Mouse (Mus musculus): ENCODE data around the gene Gys1. TPM values are rescaled to one million over a fixed set of nuclear protein-coding genes. Genes with fewer than 3 reads are reported as not detected.
"Not testable (repeated sequence)": the region's sequence is repeated elsewhere in the genome, so short reads cannot be mapped to it uniquely, and the experiment has no call there.

The Gys1 gene
- polyA plus RNA-seq (2012; ENCODE audit: insufficient read depth, insufficient read length, low replicate concordance, missing spikeins), result not detected in 2 replicates

DNA sequence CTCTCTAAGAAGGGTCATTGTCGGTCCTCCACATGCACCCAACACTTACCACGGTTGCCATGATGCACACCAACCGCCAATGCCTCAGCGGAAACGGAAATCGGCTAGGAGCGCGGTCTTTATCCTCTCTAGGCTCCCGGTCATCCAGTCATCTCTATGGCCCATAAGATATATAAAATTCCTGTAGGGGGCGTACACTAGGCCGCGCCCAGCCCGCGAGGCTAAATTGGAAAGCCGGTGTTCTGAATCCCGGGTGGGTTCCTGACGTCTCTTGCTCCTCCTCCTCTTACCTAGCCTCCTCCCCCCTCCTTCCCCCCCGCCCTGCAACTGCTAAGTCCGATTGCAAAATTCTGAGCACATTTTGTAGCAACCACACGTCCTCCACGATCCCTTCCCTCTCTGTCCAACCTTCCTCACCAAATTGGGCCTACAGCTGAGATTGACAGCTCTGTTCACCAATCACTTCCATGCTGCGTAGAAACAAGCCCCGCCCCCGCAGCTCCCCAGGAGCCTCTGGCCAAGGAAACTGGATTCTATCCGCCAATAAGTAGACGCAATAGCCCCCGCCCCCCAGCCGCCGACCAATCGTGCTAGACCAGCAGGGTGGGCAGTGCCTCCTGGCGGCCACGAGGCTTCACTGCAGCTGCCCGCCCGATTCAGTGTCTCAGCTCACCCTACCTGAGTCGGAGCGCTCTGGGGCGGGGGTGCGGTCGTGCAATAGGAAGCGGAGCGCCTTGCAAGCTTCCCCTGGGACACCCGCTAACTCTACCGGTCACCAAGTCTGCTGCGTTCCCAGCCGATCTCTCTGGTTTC, at the start of gene Gys1:
TSS of gene Gys1 (plus strand) at position 642 of the 813 bp plus-strand sequence.
- Histone ChIP-seq H3K4me1 (ENCODE audit: control insufficient read depth, insufficient read depth, low read length) (peaks cover 25% of the 10 kb centered on the region), H3K27ac (ENCODE audit: insufficient read depth, low read depth, low read length) (peak within 1 kb of the TSS; percentile 48), H3K4me3 (ENCODE audit: insufficient read depth, low read depth, low read length) (peak within 1 kb of the TSS; percentile 68)
- peak; percentile 82 for TF ChIP-seq CTCF (IDR thresholded peaks at IDR 0.05; ENCODE audit: insufficient read depth, low read depth, low read length)
- TF ChIP-seq POLR2A (IDR thresholded peaks at IDR 0.05; ENCODE audit: insufficient read depth, low read depth, low read length), result 0 out of 2 replicates have a peak, but pooled peaks have one; percentile 49
- under 1% methylated on average over 45 of the region's 45 CpGs for WGBS

DNA sequence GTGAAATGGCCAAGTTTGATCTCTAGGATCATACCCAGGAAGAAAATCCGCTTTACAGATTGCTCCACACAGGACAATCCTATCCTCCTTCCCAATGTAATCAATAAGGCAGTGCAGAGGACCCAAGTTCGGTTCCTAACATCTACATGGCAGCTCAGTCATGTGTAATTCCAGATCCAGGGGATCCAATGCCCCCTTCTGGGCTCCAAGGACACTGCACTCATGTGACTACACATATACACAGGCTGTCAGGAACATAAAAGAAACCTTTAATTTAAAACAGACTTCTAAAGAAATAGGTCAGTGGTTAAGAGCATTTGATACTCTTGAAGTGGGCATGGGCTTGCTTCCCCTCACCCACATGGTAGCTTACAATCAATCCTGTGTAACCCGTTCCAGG, 48.6 kb upstream of the Gys1 start:
- no peak for TF ChIP-seq CTCF (IDR thresholded peaks at IDR 0.05; ENCODE audit: insufficient read depth, low read depth, low read length)
- no peak for TF ChIP-seq POLR2A (IDR thresholded peaks at IDR 0.05; ENCODE audit: insufficient read depth, low read depth, low read length)

DNA sequence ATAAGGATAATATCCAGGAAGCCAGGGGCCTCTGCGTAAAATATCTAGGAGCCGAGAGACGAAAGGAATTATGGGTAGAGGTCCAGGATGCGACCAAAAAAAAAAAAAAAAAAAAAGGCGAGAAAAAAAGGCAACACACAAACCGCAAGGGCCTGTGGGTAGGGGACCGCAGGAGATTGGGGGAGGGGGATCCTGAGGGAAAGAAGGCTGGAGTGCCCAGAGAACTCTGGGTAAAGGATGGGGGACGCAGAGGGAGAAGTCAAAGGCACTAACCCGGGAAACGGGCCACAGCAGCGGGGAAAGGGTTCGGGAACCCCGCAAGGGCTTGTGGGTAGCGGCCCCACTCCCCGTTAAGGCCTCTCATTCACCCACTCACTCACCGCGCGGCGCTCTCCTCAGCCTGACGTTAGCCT, 39.5 kb upstream of the Gys1 start:
- under 1% methylated on average over 20 of the region's 20 CpGs for WGBS
- TF ChIP-seq POLR2A (IDR thresholded peaks at IDR 0.05; ENCODE audit: insufficient read depth, low read depth, low read length), result no peak
- no peak for TF ChIP-seq CTCF (IDR thresholded peaks at IDR 0.05; ENCODE audit: insufficient read depth, low read depth, low read length)
- Histone ChIP-seq H3K27ac (ENCODE audit: insufficient read depth, low read depth, low read length) (peak overlapping the region; percentile 88), H3K4me1 (ENCODE audit: control insufficient read depth, insufficient read depth, low read length) (peaks cover 8% of the 10 kb centered on the region), H3K4me3 (ENCODE audit: insufficient read depth, low read depth, low read length) (peak overlapping the region; percentile 81)

More for the DNA sequence above, 48.6 kb upstream of the Gys1 start:
- 89% methylated on average over 3 of the region's 3 CpGs for WGBS
- H3K4me1 ChIP-seq (ENCODE audit: control insufficient read depth, insufficient read depth, low read length), result no peaks in the 10 kb centered on the region
- no peak overlapping the region for H3K27ac ChIP-seq (ENCODE audit: insufficient read depth, low read depth, low read length)
- H3K4me3 ChIP-seq (ENCODE audit: insufficient read depth, low read depth, low read length), result no peak overlapping the region

DNA sequence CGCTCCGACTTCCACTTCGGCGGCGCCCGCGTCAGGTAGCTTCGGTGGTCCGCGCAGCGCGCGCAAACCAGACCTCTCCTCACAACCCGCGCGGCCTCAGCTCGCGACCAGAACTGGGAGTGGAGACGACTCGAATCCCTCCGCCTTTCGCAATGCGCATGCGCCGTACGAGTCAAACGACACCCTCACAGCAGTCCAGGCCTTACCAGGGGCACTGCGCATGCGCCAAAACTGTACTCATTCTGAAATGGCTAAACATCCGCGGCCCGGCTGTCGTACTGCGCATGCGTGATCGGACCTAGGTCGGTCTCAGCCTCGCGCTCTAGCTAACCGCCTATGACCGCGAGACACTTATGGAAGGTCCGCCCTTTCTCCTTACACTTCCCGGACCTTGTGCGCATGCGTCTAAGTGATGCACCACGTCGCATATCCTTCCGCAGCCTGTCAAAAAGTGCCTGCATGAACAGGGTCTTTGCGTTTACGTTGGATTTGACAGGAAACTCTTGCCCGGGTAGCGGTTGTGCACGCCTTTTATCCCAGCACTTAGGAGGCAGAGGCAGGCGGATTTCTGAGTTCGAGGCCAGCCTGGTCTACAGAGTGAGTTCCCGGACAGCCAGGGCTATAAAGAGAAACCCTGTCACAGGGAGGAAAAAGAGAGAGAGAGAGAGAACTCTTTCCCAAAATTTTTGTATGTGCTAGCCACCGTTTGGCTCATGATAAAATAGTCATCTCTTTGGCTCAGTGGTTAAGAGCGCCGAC, 38.9 kb upstream of the Gys1 start, which contains the start of gene Snrnp70:
TSS of gene Snrnp70 (minus strand) at position 165 of the 759 bp plus-strand sequence.
- TF ChIP-seq POLR2A (IDR thresholded peaks at IDR 0.05; ENCODE audit: insufficient read depth, low read depth, low read length) (peak; percentile 91), CTCF (IDR thresholded peaks at IDR 0.05; ENCODE audit: insufficient read depth, low read depth, low read length) (no peak)
- WGBS, result under 1% methylated on average over 60 of the region's 60 CpGs
- peaks cover 8% of the 10 kb centered on the region for H3K4me1 ChIP-seq (ENCODE audit: control insufficient read depth, insufficient read depth, low read length)
- H3K4me3 ChIP-seq (ENCODE audit: insufficient read depth, low read depth, low read length), result peak within 1 kb of the TSS; percentile 81
- H3K27ac ChIP-seq (ENCODE audit: insufficient read depth, low read depth, low read length), result peak within 1 kb of the TSS; percentile 88

DNA sequence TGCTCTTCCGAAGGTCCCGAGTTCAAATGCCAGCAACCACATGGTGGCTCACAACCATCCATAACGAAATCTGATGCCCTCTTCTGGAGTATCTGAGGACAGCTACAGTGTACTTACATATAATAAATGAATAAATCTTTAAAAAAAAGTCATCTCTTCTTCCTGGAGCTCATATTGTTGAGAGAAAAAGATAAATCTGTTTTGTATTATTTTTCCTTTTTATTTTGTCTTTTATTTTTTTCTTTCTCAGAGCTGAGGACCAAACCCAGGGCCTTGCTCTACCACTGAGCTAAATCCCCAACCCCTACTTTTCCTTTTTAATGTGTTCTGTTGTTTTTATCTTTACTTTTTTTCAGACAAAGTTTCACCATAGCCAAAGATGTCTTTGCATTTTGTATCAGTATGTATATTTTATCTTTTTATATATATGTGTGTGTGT, 38.3 kb upstream of the Gys1 start:
- H3K4me3 ChIP-seq (ENCODE audit: insufficient read depth, low read depth, low read length), result peak overlapping the region; percentile 52
- WGBS, result under 1% methylated on average over 3 of the region's 3 CpGs
- H3K27ac ChIP-seq (ENCODE audit: insufficient read depth, low read depth, low read length), result peak overlapping the region; percentile 70; the same call in 1 of the 2 replicates
- H3K4me1 ChIP-seq (ENCODE audit: control insufficient read depth, insufficient read depth, low read length), result not testable (repeated sequence)

DNA sequence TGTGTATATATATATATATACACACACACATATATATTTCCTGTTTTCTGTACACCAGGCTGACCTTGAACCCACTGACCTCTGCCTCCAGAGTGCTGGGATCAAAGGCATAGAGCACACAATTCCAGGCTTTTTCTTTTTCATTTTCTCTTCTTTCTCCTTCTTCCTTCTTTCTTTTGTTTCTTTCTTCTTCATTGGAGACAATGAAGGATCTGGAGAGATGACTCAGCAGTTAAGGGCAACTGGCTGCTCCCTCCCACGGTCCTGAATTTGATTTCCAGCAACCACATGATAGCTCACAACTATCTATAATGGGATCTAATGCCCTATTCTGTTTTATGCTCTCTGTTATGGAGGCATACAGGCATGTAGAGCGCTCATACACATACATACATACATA, 37.9 kb upstream of the Gys1 start:
- no peak overlapping the region for H3K4me3 ChIP-seq (ENCODE audit: insufficient read depth, low read depth, low read length)
- H3K4me1 ChIP-seq (ENCODE audit: control insufficient read depth, insufficient read depth, low read length), result peaks cover 8% of the 10 kb centered on the region
- TF ChIP-seq POLR2A (IDR thresholded peaks at IDR 0.05; ENCODE audit: insufficient read depth, low read depth, low read length), result no peak
- no peak for TF ChIP-seq CTCF (IDR thresholded peaks at IDR 0.05; ENCODE audit: insufficient read depth, low read depth, low read length)
- H3K27ac ChIP-seq (ENCODE audit: insufficient read depth, low read depth, low read length), result no peak overlapping the region
- 78% methylated on average over 2 of the region's 2 CpGs for WGBS

DNA sequence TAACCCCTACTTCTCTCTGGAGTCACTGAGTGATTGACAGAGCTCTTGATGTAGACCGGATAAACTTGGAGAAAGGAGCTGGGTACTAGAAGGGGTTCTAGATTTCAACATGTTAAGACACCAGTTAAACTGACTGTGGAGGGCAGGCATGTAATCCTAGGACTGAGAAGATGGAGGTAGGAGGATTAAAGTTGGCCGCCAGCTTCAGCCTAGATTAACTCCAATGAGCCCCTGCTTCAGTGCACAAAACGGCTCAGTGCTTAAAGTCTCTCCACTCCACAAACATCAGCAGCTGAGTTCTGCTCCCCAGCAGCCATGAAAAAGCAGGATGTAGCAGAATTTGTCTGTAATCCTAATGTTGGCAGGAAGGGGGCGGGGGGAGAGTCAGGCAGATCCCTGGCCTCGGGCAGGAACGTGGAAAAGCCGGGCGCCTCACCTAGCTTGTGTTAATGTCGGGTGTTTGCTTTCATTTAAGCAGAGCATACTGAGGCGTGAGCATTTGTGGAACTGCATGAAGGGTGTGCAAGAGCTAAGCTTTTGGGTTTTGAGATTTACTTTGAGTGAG, 33.0 kb upstream of the Gys1 start:
- Histone ChIP-seq H3K27ac (ENCODE audit: insufficient read depth, low read depth, low read length) (no peak overlapping the region), H3K4me1 (ENCODE audit: control insufficient read depth, insufficient read depth, low read length) (peaks cover 10% of the 10 kb centered on the region; the same call in 1 of the 2 replicates), H3K4me3 (ENCODE audit: insufficient read depth, low read depth, low read length) (no peak overlapping the region)
- WGBS, result 67% methylated on average over 10 of the region's 10 CpGs
- no peak for TF ChIP-seq CTCF (IDR thresholded peaks at IDR 0.05; ENCODE audit: insufficient read depth, low read depth, low read length)
- TF ChIP-seq POLR2A (IDR thresholded peaks at IDR 0.05; ENCODE audit: insufficient read depth, low read depth, low read length), result no peak

DNA sequence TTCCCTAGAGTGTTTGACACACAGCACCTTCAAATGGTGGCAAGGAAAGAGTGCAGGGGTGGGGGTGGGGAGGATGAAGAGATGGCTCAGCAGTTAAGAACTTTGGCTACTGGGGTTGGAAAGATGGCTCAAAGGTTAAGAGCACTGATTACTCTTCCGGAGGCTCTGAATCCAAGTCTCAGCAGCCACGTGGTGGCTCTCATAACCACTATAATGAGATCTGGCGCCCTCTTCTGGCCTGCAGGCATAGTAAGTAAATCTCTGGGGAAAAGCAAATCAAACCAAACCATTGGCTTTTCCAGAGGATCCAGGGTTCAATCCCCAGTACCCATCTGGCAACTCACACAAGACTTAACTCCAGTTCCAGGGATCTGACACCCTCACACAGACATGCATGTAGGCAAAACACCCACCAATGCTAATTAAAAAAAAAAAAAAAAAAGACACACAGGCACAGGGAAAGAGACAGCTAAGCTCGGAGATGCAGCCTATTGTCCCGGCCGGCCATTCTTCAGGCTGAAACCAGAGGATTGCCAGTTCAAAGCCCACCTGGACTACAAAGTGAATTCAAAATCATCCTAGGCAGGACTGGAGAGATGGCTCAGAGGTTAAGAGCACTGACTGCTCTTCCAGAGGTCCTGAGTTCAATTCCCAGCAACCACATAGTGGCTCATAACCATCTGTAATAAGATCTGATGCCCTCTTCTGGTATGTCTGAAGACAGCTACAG, 30.9 kb upstream of the Gys1 start:
- WGBS, result 42% methylated on average over 6 of the region's 6 CpGs
- no peak overlapping the region for H3K27ac ChIP-seq (ENCODE audit: insufficient read depth, low read depth, low read length)

More for the DNA sequence above, 30.9 kb upstream of the Gys1 start:
- H3K4me3 ChIP-seq (ENCODE audit: insufficient read depth, low read depth, low read length), result no peak overlapping the region
- peaks cover 10% of the 10 kb centered on the region; the same call in 1 of the 2 replicates for H3K4me1 ChIP-seq (ENCODE audit: control insufficient read depth, insufficient read depth, low read length)
- no peak for TF ChIP-seq CTCF (IDR thresholded peaks at IDR 0.05; ENCODE audit: insufficient read depth, low read depth, low read length)
- TF ChIP-seq POLR2A (IDR thresholded peaks at IDR 0.05; ENCODE audit: insufficient read depth, low read depth, low read length), result no peak
